Mouse (Mus musculus): ENCODE measurements around the gene Fgf12. TPM values are rescaled to one million over a fixed set of nuclear protein-coding genes. Genes with fewer than 3 reads are reported as not detected.

The Fgf12 gene
- total and polyA plus RNA-seq, 2 experiments from 2014 or later, result 5.2 to 44.8 TPM

- no peak for ATAC-seq (ENCODE audit: insufficient read depth, low read depth)
- TF ChIP-seq CTCF (IDR thresholded peaks at IDR 0.05; ENCODE audit: low read depth) (no peak), EP300 (IDR thresholded peaks at IDR 0.05; ENCODE audit: low read depth) (no peak)
- H3K4me3 ChIP-seq (ENCODE audit: low read depth, low read length), result no peak overlapping the region
- no peak overlapping the region for H3K4me2 ChIP-seq (ENCODE audit: low read depth, low read length)
- H3K9ac ChIP-seq (replicated peaks; ENCODE audit: low read depth, low read length), result no peak overlapping the region
- 72% methylated on average over 3 of the region's 3 CpGs for WGBS
- H3K27ac ChIP-seq (ENCODE audit: low read depth), result no peak overlapping the region
- H3K4me1 ChIP-seq (ENCODE audit: control insufficient read depth, insufficient read depth), result no peaks in the 10 kb centered on the region
- DNase-seq (ENCODE audit: low spot score), result no peak
- no peaks in the 10 kb centered on the region for H3K36me3 ChIP-seq (replicated peaks; ENCODE audit: control insufficient read depth, insufficient read depth, low read length)
- H3K27me3 ChIP-seq (ENCODE audit: control insufficient read depth, insufficient read depth, low read length), result no peaks in the 10 kb centered on the region
- H3K9me3 ChIP-seq (replicated peaks; ENCODE audit: control insufficient read depth, low read length), result no peaks in the 10 kb centered on the region
These were observed 18.4 kb downstream of the Fgf12 start for GRCm38 (mm10) chr16:28734461-28734860.

- 81% methylated on average over 6 of the region's 6 CpGs for WGBS
- Histone ChIP-seq H3K4me2 (ENCODE audit: low read depth, low read length) (no peak overlapping the region), H3K27ac (ENCODE audit: low read depth) (no peak overlapping the region), H3K9ac (replicated peaks; ENCODE audit: low read depth, low read length) (no peak overlapping the region), H3K4me3 (ENCODE audit: low read depth, low read length) (no peak overlapping the region), H3K4me1 (ENCODE audit: control insufficient read depth, insufficient read depth) (no peaks in the 10 kb centered on the region), H3K27me3 (ENCODE audit: control insufficient read depth, insufficient read depth, low read length) (no peaks in the 10 kb centered on the region), H3K9me3 (replicated peaks; ENCODE audit: control insufficient read depth, low read length) (no peaks in the 10 kb centered on the region), H3K36me3 (replicated peaks; ENCODE audit: control insufficient read depth, insufficient read depth, low read length) (no peaks in the 10 kb centered on the region)
- DNase-seq (ENCODE audit: low spot score) (no peak), ATAC-seq (ENCODE audit: insufficient read depth, low read depth) (no peak)
- TF ChIP-seq CTCF (IDR thresholded peaks at IDR 0.05; ENCODE audit: low read depth) (no peak), EP300 (IDR thresholded peaks at IDR 0.05; ENCODE audit: low read depth) (no peak)
These were observed 26.1 kb downstream of the Fgf12 start for GRCm38 (mm10) chr16:28726792-28727191.

- no peaks in the 10 kb centered on the region for H3K27me3 ChIP-seq (ENCODE audit: control insufficient read depth, insufficient read depth, low read length)
- H3K27ac ChIP-seq (ENCODE audit: low read depth), result no peak overlapping the region
- no peaks in the 10 kb centered on the region for H3K9me3 ChIP-seq (replicated peaks; ENCODE audit: control insufficient read depth, low read length)
- no peaks in the 10 kb centered on the region for H3K36me3 ChIP-seq (replicated peaks; ENCODE audit: control insufficient read depth, insufficient read depth, low read length)
- no peak overlapping the region for H3K9ac ChIP-seq (replicated peaks; ENCODE audit: low read depth, low read length)
- ATAC-seq (ENCODE audit: insufficient read depth, low read depth) (peak; percentile 17; the same call in 1 of the 2 replicates), DNase-seq (ENCODE audit: low spot score) (peak; percentile 17)
- WGBS, result 21% methylated on average over 3 of the region's 3 CpGs
- TF ChIP-seq CTCF (IDR thresholded peaks at IDR 0.05; ENCODE audit: low read depth), result no peak
- no peak for TF ChIP-seq EP300 (IDR thresholded peaks at IDR 0.05; ENCODE audit: low read depth)
- no peaks in the 10 kb centered on the region for H3K4me1 ChIP-seq (ENCODE audit: control insufficient read depth, insufficient read depth)
- no peak overlapping the region for H3K4me2 ChIP-seq (ENCODE audit: low read depth, low read length)
- no peak overlapping the region for H3K4me3 ChIP-seq (ENCODE audit: low read depth, low read length)
These were observed 46.2 kb downstream of the Fgf12 start for GRCm38 (mm10) chr16:28706623-28707022.

- Histone ChIP-seq H3K27ac (ENCODE audit: low read depth) (no peak overlapping the region), H3K4me1 (ENCODE audit: control insufficient read depth, insufficient read depth) (no peaks in the 10 kb centered on the region), H3K27me3 (ENCODE audit: control insufficient read depth, insufficient read depth, low read length) (no peaks in the 10 kb centered on the region), H3K36me3 (replicated peaks; ENCODE audit: control insufficient read depth, insufficient read depth, low read length) (no peaks in the 10 kb centered on the region), H3K9me3 (replicated peaks; ENCODE audit: control insufficient read depth, low read length) (no peaks in the 10 kb centered on the region), H3K9ac (replicated peaks; ENCODE audit: low read depth, low read length) (no peak overlapping the region), H3K4me3 (ENCODE audit: low read depth, low read length) (no peak overlapping the region), H3K4me2 (ENCODE audit: low read depth, low read length) (no peak overlapping the region)
- WGBS, result 64% methylated on average over 4 of the region's 4 CpGs
- no peak for ATAC-seq (ENCODE audit: insufficient read depth, low read depth)
- no peak for TF ChIP-seq EP300 (IDR thresholded peaks at IDR 0.05; ENCODE audit: low read depth)
- no peak for DNase-seq (ENCODE audit: low spot score)
These were observed 52.5 kb downstream of the Fgf12 start for GRCm38 (mm10) chr16:28700346-28700745.

GRCm38 (mm10) chr16:28696851-28697250 is 56.0 kb downstream of the Fgf12 start:
- Histone ChIP-seq H3K4me1 (ENCODE audit: control insufficient read depth, insufficient read depth) (no peaks in the 10 kb centered on the region), H3K9ac (replicated peaks; ENCODE audit: low read depth, low read length) (no peak overlapping the region), H3K27ac (ENCODE audit: low read depth) (no peak overlapping the region), H3K27me3 (ENCODE audit: control insufficient read depth, insufficient read depth, low read length) (no peaks in the 10 kb centered on the region), H3K36me3 (replicated peaks; ENCODE audit: control insufficient read depth, insufficient read depth, low read length) (no peaks in the 10 kb centered on the region), H3K4me2 (ENCODE audit: low read depth, low read length) (no peak overlapping the region), H3K9me3 (replicated peaks; ENCODE audit: control insufficient read depth, low read length) (no peaks in the 10 kb centered on the region), H3K4me3 (ENCODE audit: low read depth, low read length) (no peak overlapping the region)
- ATAC-seq (ENCODE audit: insufficient read depth, low read depth) (no peak), DNase-seq (ENCODE audit: low spot score) (no peak)
- 65% methylated on average over 3 of the region's 3 CpGs for WGBS
- TF ChIP-seq EP300 (IDR thresholded peaks at IDR 0.05; ENCODE audit: low read depth), result no peak
- TF ChIP-seq CTCF (IDR thresholded peaks at IDR 0.05; ENCODE audit: low read depth), result no peak

GRCm38 (mm10) chr16:28694113-28694899 is 58.6 kb downstream of the Fgf12 start:
- H3K9me3 ChIP-seq (replicated peaks; ENCODE audit: control insufficient read depth, low read length), result no peaks in the 10 kb centered on the region
- no peak overlapping the region for H3K27ac ChIP-seq (ENCODE audit: low read depth)
- H3K4me1 ChIP-seq (ENCODE audit: control insufficient read depth, insufficient read depth), result no peaks in the 10 kb centered on the region
- no peaks in the 10 kb centered on the region for H3K36me3 ChIP-seq (replicated peaks; ENCODE audit: control insufficient read depth, insufficient read depth, low read length)
- H3K9ac ChIP-seq (replicated peaks; ENCODE audit: low read depth, low read length), result no peak overlapping the region
- ATAC-seq (ENCODE audit: insufficient read depth, low read depth), result no peak
- H3K4me2 ChIP-seq (ENCODE audit: low read depth, low read length), result no peak overlapping the region
- 65% methylated on average over 15 of the region's 15 CpGs for WGBS
- H3K27me3 ChIP-seq (ENCODE audit: control insufficient read depth, insufficient read depth, low read length), result no peaks in the 10 kb centered on the region
- TF ChIP-seq EP300 (IDR thresholded peaks at IDR 0.05; ENCODE audit: low read depth) (no peak), CTCF (IDR thresholded peaks at IDR 0.05; ENCODE audit: low read depth) (no peak)
- DNase-seq (ENCODE audit: low spot score), result no peak
- no peak overlapping the region for H3K4me3 ChIP-seq (ENCODE audit: low read depth, low read length)
